Mouse (Mus musculus): ENCODE measurements at regions not wholly inside any gene's neighbourhood (a gene's known extent, or its start where the extent isn't known, plus 50 kb on each side); places are given as distances from the start of the nearest gene placed in this dataset.

- H3K4me3 ChIP-seq (replicated peaks): no peak overlapping the region
- H3K36me3 ChIP-seq: no peaks in the 10 kb centered on the region
- no peak overlapping the region for H3K4me2 ChIP-seq (replicated peaks)
- no peaks in the 10 kb centered on the region for H3K4me1 ChIP-seq (replicated peaks)
- H3K9me3 ChIP-seq: no peaks in the 10 kb centered on the region
- H3K27ac ChIP-seq: no peak overlapping the region
- H3K27me3 ChIP-seq (replicated peaks): no peaks in the 10 kb centered on the region
- 80% methylated on average over 15 of the region's 15 CpGs for WGBS
- ATAC-seq: peak; percentile 67
- H3K9ac ChIP-seq: no peak overlapping the region
These were observed 237.7 kb upstream of the Map3k1 start for GRCm38 (mm10) chr13:112046247-112047211.

GRCm38 (mm10) chr13:112047408-112047807 is 238.6 kb upstream of the Map3k1 start:
- no peaks in the 10 kb centered on the region for H3K36me3 ChIP-seq
- 43% methylated on average over 3 of the region's 3 CpGs for WGBS
- no peaks in the 10 kb centered on the region for H3K27me3 ChIP-seq (replicated peaks)
- H3K9me3 ChIP-seq: no peaks in the 10 kb centered on the region
- H3K4me1 ChIP-seq (replicated peaks): no peaks in the 10 kb centered on the region
- H3K27ac ChIP-seq: no peak overlapping the region
- no peak overlapping the region for H3K9ac ChIP-seq
- peak; percentile 60 for ATAC-seq
- no peak overlapping the region for H3K4me3 ChIP-seq (replicated peaks)
- no peak overlapping the region for H3K4me2 ChIP-seq (replicated peaks)

GRCm38 (mm10) chr13:112047874-112048273 is 239.1 kb upstream of the Map3k1 start:
- no peaks in the 10 kb centered on the region for H3K36me3 ChIP-seq
- WGBS: 66% methylated on average over 13 of the region's 13 CpGs

GRCm38 (mm10) chr13:112048327-112048726 is 239.5 kb upstream of the Map3k1 start:
- Histone ChIP-seq H3K4me1 (replicated peaks) (no peaks in the 10 kb centered on the region), H3K9ac (no peak overlapping the region), H3K4me3 (replicated peaks) (no peak overlapping the region), H3K27ac (no peak overlapping the region), H3K36me3 (no peaks in the 10 kb centered on the region), H3K27me3 (replicated peaks) (no peaks in the 10 kb centered on the region), H3K4me2 (replicated peaks) (no peak overlapping the region), H3K9me3 (no peaks in the 10 kb centered on the region)
- WGBS: 83% methylated on average over 6 of the region's 6 CpGs
- no peak for ATAC-seq

More at GRCm38 (mm10) chr13:112047874-112048273, 239.1 kb upstream of the Map3k1 start:
- Histone ChIP-seq H3K27me3 (replicated peaks) (no peaks in the 10 kb centered on the region), H3K4me2 (replicated peaks) (no peak overlapping the region), H3K9me3 (no peaks in the 10 kb centered on the region), H3K27ac (no peak overlapping the region), H3K9ac (no peak overlapping the region), H3K4me3 (replicated peaks) (no peak overlapping the region), H3K4me1 (replicated peaks) (no peaks in the 10 kb centered on the region)
- ATAC-seq: no peak

GRCm38 (mm10) chr13:112050892-112051291 is 237.4 kb upstream of the Ankrd55 start:
- no peak for ATAC-seq
- Histone ChIP-seq H3K4me1 (replicated peaks) (no peaks in the 10 kb centered on the region), H3K27me3 (replicated peaks) (no peaks in the 10 kb centered on the region), H3K9me3 (no peaks in the 10 kb centered on the region), H3K27ac (no peak overlapping the region), H3K4me2 (replicated peaks) (no peak overlapping the region), H3K9ac (no peak overlapping the region), H3K36me3 (no peaks in the 10 kb centered on the region), H3K4me3 (replicated peaks) (no peak overlapping the region)
- WGBS: 94% methylated on average over 11 of the region's 11 CpGs

- Histone ChIP-seq H3K27me3 (replicated peaks) (no peaks in the 10 kb centered on the region), H3K27ac (no peak overlapping the region), H3K4me2 (replicated peaks) (no peak overlapping the region), H3K4me1 (replicated peaks) (no peaks in the 10 kb centered on the region), H3K4me3 (replicated peaks) (no peak overlapping the region), H3K9me3 (no peaks in the 10 kb centered on the region), H3K36me3 (no peaks in the 10 kb centered on the region), H3K9ac (no peak overlapping the region)
- WGBS: 81% methylated on average over 3 of the region's 3 CpGs
- ATAC-seq: no peak
These were observed 236.2 kb upstream of the Ankrd55 start for GRCm38 (mm10) chr13:112052011-112052410.

- Histone ChIP-seq H3K27me3 (replicated peaks) (no peaks in the 10 kb centered on the region), H3K36me3 (no peaks in the 10 kb centered on the region), H3K4me1 (replicated peaks) (no peaks in the 10 kb centered on the region), H3K4me2 (replicated peaks) (no peak overlapping the region), H3K9me3 (no peaks in the 10 kb centered on the region), H3K4me3 (replicated peaks) (no peak overlapping the region), H3K27ac (no peak overlapping the region), H3K9ac (no peak overlapping the region)
- ATAC-seq: no peak
- 68% methylated on average over 3 of the region's 3 CpGs for WGBS
These were observed 235.8 kb upstream of the Ankrd55 start for GRCm38 (mm10) chr13:112052456-112052855.

GRCm38 (mm10) chr13:112054879-112055371 is 233.3 kb upstream of the Ankrd55 start:
- no peak overlapping the region for H3K4me2 ChIP-seq (replicated peaks)
- no peaks in the 10 kb centered on the region for H3K9me3 ChIP-seq
- no peaks in the 10 kb centered on the region for H3K27me3 ChIP-seq (replicated peaks)
- H3K4me1 ChIP-seq (replicated peaks): no peaks in the 10 kb centered on the region
- no peak overlapping the region for H3K27ac ChIP-seq
- H3K36me3 ChIP-seq: no peaks in the 10 kb centered on the region
- WGBS: 63% methylated on average over 6 of the region's 6 CpGs
- H3K9ac ChIP-seq: no peak overlapping the region
- no peak overlapping the region for H3K4me3 ChIP-seq (replicated peaks)
- peak; percentile 53; the same call in 1 of the 2 replicates for ATAC-seq

- H3K9ac ChIP-seq: no peak overlapping the region
- no peak for ATAC-seq
- H3K4me2 ChIP-seq (replicated peaks): no peak overlapping the region
- no peaks in the 10 kb centered on the region for H3K36me3 ChIP-seq
- H3K4me3 ChIP-seq (replicated peaks): no peak overlapping the region
- WGBS: 81% methylated on average over 11 of the region's 11 CpGs
- H3K27me3 ChIP-seq (replicated peaks): no peaks in the 10 kb centered on the region
- no peak overlapping the region for H3K27ac ChIP-seq
- H3K9me3 ChIP-seq: no peaks in the 10 kb centered on the region
- H3K4me1 ChIP-seq (replicated peaks): no peaks in the 10 kb centered on the region
These were observed 230.0 kb upstream of the Ankrd55 start for GRCm38 (mm10) chr13:112058218-112058617.

GRCm38 (mm10) chr13:112058771-112059170 is 229.5 kb upstream of the Ankrd55 start:
- no peak for ATAC-seq

GRCm38 (mm10) chr13:112062024-112062423 is 226.2 kb upstream of the Ankrd55 start:
- H3K9me3 ChIP-seq: no peaks in the 10 kb centered on the region
- H3K4me2 ChIP-seq (replicated peaks): no peak overlapping the region
- no peak overlapping the region for H3K27ac ChIP-seq
- no peaks in the 10 kb centered on the region for H3K27me3 ChIP-seq (replicated peaks)
- H3K4me3 ChIP-seq (replicated peaks): no peak overlapping the region
- no peaks in the 10 kb centered on the region for H3K4me1 ChIP-seq (replicated peaks)
- 84% methylated on average over 8 of the region's 8 CpGs for WGBS
- H3K9ac ChIP-seq: no peak overlapping the region
- ATAC-seq: no peak
- H3K36me3 ChIP-seq: no peaks in the 10 kb centered on the region

More at GRCm38 (mm10) chr13:112058771-112059170, 229.5 kb upstream of the Ankrd55 start:
- 77% methylated on average over 6 of the region's 6 CpGs for WGBS
- H3K9ac ChIP-seq: no peak overlapping the region
- H3K4me3 ChIP-seq (replicated peaks): no peak overlapping the region
- no peak overlapping the region for H3K4me2 ChIP-seq (replicated peaks)
- no peaks in the 10 kb centered on the region for H3K4me1 ChIP-seq (replicated peaks)
- H3K36me3 ChIP-seq: no peaks in the 10 kb centered on the region
- no peaks in the 10 kb centered on the region for H3K27me3 ChIP-seq (replicated peaks)
- no peak overlapping the region for H3K27ac ChIP-seq
- H3K9me3 ChIP-seq: no peaks in the 10 kb centered on the region

GRCm38 (mm10) chr13:112063409-112064111 is 224.7 kb upstream of the Ankrd55 start:
- ATAC-seq: no peak
- WGBS: 64% methylated on average over 11 of the region's 11 CpGs
- Histone ChIP-seq H3K27ac (no peak overlapping the region), H3K4me1 (replicated peaks) (no peaks in the 10 kb centered on the region), H3K36me3 (no peaks in the 10 kb centered on the region), H3K9ac (no peak overlapping the region), H3K4me2 (replicated peaks) (no peak overlapping the region), H3K27me3 (replicated peaks) (no peaks in the 10 kb centered on the region), H3K9me3 (no peaks in the 10 kb centered on the region), H3K4me3 (replicated peaks) (no peak overlapping the region)

All from intestine, embryonic 15.5 days (tissue).